Mouse (Mus musculus) bone marrow macrophage, adult 2 months (primary cell): ENCODE data around the gene Tubb5. TPM values are rescaled to one million over a fixed set of nuclear protein-coding genes. Genes with fewer than 3 reads are reported as not detected.

Experiments
- H3K27ac ChIP-seq: 2 replicates; pipeline ENCODE4 v1.5.1; 2012; ENCODE audit warnings: low read depth, low read length; ENCODE audit not compliant: insufficient read depth
- H3K4me1 ChIP-seq: 2 replicates; pipeline ENCODE4 v1.6.1; 2012; ENCODE audit warnings: low read length; ENCODE audit not compliant: control insufficient read depth, insufficient read depth
- H3K4me3 ChIP-seq: 2 replicates; pipeline ENCODE4 v1.5.1; 2012; ENCODE audit warnings: mild to moderate bottlenecking, low read length, moderate library complexity; ENCODE audit not compliant: insufficient read depth
- CTCF ChIP-seq: IDR thresholded peaks from 2 replicates; pipeline ENCODE4 v1.5.1; 2012; ENCODE audit warnings: low read depth, mild to moderate bottlenecking, low read length, moderate library complexity
- POLR2A ChIP-seq: IDR thresholded peaks from 2 replicates; pipeline ENCODE4 v1.6.1; 2012; ENCODE audit warnings: mild to moderate bottlenecking, low read depth, low read length, borderline replicate concordance
- polyA plus RNA-seq: library from polyadenylated mRNA; stranded (reverse); fragments of >200 nt; gene quantifications from 2 replicates; pipeline ENCODE4 v1.2.4, GENCODE M21; 2012; ENCODE audit not compliant: missing spikeins, insufficient read depth, insufficient read length

The Tubb5 gene
- 481 and 519 TPM in 2 replicates for polyA plus RNA-seq

- TF ChIP-seq POLR2A, result peak; percentile 77; the same call in 1 of the 2 replicates
- TF ChIP-seq CTCF, result no peak
- Histone ChIP-seq H3K27ac (peak within 1 kb of the TSS; percentile 83), H3K4me1 (peaks cover 23% of the 10 kb centered on the region), H3K4me3 (peak within 1 kb of the TSS; percentile 95)
Observed at GRCm38 (mm10) chr17:35838122-35838544, at the start of gene Tubb5. Gene Tubb5, minus strand, starts transcription at chr17:35838306.

GRCm38 (mm10) chr17:35887725-35888124, 49.6 kb upstream of the Tubb5 start:
- Histone ChIP-seq H3K4me1 (no peaks in the 10 kb centered on the region), H3K27ac (no peak overlapping the region), H3K4me3 (no peak overlapping the region)
- no peak for TF ChIP-seq CTCF
- no peak for TF ChIP-seq POLR2A

- no peak overlapping the region for H3K27ac ChIP-seq
- no peak overlapping the region for H3K4me3 ChIP-seq
- peaks cover 6% of the 10 kb centered on the region for H3K4me1 ChIP-seq
- TF ChIP-seq CTCF (no peak), POLR2A (no peak)
Observed at GRCm38 (mm10) chr17:35883777-35884176, 45.7 kb upstream of the Tubb5 start.

- Histone ChIP-seq H3K4me1 (peaks cover 6% of the 10 kb centered on the region), H3K4me3 (no peak overlapping the region), H3K27ac (no peak overlapping the region)
- TF ChIP-seq CTCF, result no peak
Observed at GRCm38 (mm10) chr17:35882924-35883323, 44.8 kb upstream of the Tubb5 start.

- Histone ChIP-seq H3K27ac (peak within 1 kb of the TSS; percentile 62), H3K4me1 (peaks cover 6% of the 10 kb centered on the region), H3K4me3 (peak within 1 kb of the TSS; percentile 90)
- TF ChIP-seq POLR2A, result no peak
- 0 out of 2 replicates have a peak, but pooled peaks have one; percentile 24 for TF ChIP-seq CTCF
Observed at GRCm38 (mm10) chr17:35879245-35880057, 41.3 kb upstream of the Tubb5 start, which contains the start of gene Dhx16. Gene Dhx16, plus strand, starts transcription at chr17:35879819.

GRCm38 (mm10) chr17:35874721-35875120, 36.6 kb upstream of the Tubb5 start:
- Histone ChIP-seq H3K4me1 (peaks cover 14% of the 10 kb centered on the region), H3K27ac (no peak overlapping the region), H3K4me3 (no peak overlapping the region)
- TF ChIP-seq POLR2A (no peak), CTCF (no peak)

GRCm38 (mm10) chr17:35873774-35874519, 35.8 kb upstream of the Tubb5 start:
- H3K27ac ChIP-seq, result peak overlapping the region; percentile 2; the same call in 1 of the 2 replicates
- TF ChIP-seq CTCF, result peak; percentile 77; the same call in 1 of the 2 replicates
- no peak for TF ChIP-seq POLR2A

GRCm38 (mm10) chr17:35870884-35871696, 33.0 kb upstream of the Tubb5 start:
- H3K4me1 ChIP-seq, result peaks cover 14% of the 10 kb centered on the region

More at GRCm38 (mm10) chr17:35873774-35874519, 35.8 kb upstream of the Tubb5 start:
- H3K4me3 ChIP-seq, result peak overlapping the region; percentile 21
- peaks cover 14% of the 10 kb centered on the region for H3K4me1 ChIP-seq

More at GRCm38 (mm10) chr17:35870884-35871696, 33.0 kb upstream of the Tubb5 start:
- H3K4me3 ChIP-seq, result peak overlapping the region; percentile 98
- peak overlapping the region; percentile 99 for H3K27ac ChIP-seq
- TF ChIP-seq CTCF (0 out of 2 replicates have a peak, but pooled peaks have one; percentile 30), POLR2A (no peak)
